Mouse (Mus musculus) kidney, adult 2 months (tissue): ENCODE measurements at regions not wholly inside any gene's neighbourhood (a gene's known extent, or its start where the extent isn't known, plus 50 kb on each side); places are given as distances from the start of the nearest gene placed in this dataset.

ENCODE experiments used
- CTCF ChIP-seq: fragments of 200-500 bp; conservative IDR thresholded peaks from 2 replicates; pipeline ENCODE4 v1.5.1; 2011; ENCODE audit warnings: low read depth, mild to moderate bottlenecking, control low read depth, low read length, moderate library complexity, mixed read lengths; ENCODE audit not compliant: insufficient read depth, insufficient read length
- POLR2A ChIP-seq: fragments of 200-500 bp; IDR thresholded peaks from one replicate; pipeline ENCODE4 v1.6.1; 2011; ENCODE audit warnings: low read depth, low read length, control low read depth

GRCm38 (mm10) chr7:124600767-124601166 lies 618.1 kb downstream of the Hs3st4 start:
- TF ChIP-seq POLR2A (no peak), CTCF (no peak)
